Mouse (Mus musculus) kidney, postnatal 25 days (tissue): Measurements from ENCODE around the gene Cd180.

ENCODE experiments used
- DNase-seq, 2 experiments: peaks; one replicate each; pipeline ENCODE4 v3.0.0; 2021; ENCODE audit warnings: mixed read lengths in 2 of 2

Gene Cd180

GRCm38 (mm10) chr13:102783531-102784310 lies 90.4 kb downstream of the Cd180 start:
- DNase-seq = no peak

DNA sequence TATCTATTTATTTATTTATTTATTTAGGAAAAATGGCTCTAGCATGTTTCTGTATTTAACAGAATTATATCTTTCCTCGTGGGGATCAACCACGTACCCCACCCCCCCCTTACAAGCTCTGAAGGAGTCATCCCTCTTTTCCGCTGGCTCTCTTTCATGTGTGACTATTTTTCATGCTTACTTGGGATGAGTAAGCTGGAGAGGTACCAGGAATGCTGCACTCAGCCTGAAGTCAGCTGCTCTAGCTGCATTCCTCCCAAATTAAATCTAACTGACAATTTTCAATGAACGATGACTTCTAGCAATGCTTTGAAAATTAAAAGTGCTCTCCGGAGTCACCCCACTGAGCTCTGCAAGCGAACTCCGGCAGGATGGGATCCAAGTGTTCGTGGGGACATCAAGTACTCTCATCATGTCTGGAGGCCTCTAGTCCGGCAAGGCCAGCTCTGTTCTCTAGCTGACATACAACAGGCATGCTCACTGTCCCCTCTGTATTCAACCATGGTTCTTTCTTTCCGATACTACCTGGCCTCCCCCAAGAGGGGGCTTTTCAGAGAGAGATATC lies 93.4 kb downstream of the Cd180 start:
- DNase-seq = peak in 1 of 2 experiments; percentile 49
